Mouse (Mus musculus) liver, adult 2 months (tissue): ENCODE results near the gene Fig4. TPM values are rescaled to one million over a fixed set of nuclear protein-coding genes. Genes with fewer than 3 reads are reported as not detected.

ENCODE experiments used
- DNase-seq: peaks from one replicate; pipeline ENCODE4 v3.0.0-alpha.2; 2011; ENCODE audit warnings: low read depth, low spot score; ENCODE audit errors: extremely low read depth
- H3K27ac ChIP-seq: fragments of 200-500 bp; replicated peaks from 2 replicates; pipeline ENCODE4 v1.5.1; 2012; ENCODE audit warnings: low read depth, mild to moderate bottlenecking, control low read depth, inconsistent platforms, low read length; ENCODE audit not compliant: insufficient read depth
- H3K27me3 ChIP-seq: fragments of 200-500 bp; 2 replicates; pipeline ENCODE4 v1.6.1; 2012; ENCODE audit warnings: mild to moderate bottlenecking, moderate library complexity, low read length, inconsistent platforms; ENCODE audit not compliant: control insufficient read depth, insufficient read depth
- H3K36me3 ChIP-seq: fragments of 200-500 bp; 2 replicates; pipeline ENCODE4 v1.6.1; 2012; ENCODE audit warnings: low read length, inconsistent platforms; ENCODE audit not compliant: control insufficient read depth, insufficient read depth
- H3K4me1 ChIP-seq: fragments of 200-500 bp; 2 replicates; pipeline ENCODE4 v1.6.1; 2011; ENCODE audit warnings: low read length; ENCODE audit not compliant: control insufficient read depth, insufficient read depth
- H3K4me3 ChIP-seq: fragments of 200-500 bp; 2 replicates; pipeline ENCODE4 v1.5.1; 2011; ENCODE audit warnings: low read depth, mild to moderate bottlenecking, control low read depth, low read length, moderate library complexity; ENCODE audit not compliant: insufficient read depth
- H3K79me2 ChIP-seq: fragments of 200-500 bp; 2 replicates; pipeline ENCODE4 v1.6.1; 2012; ENCODE audit warnings: inconsistent platforms, mild to moderate bottlenecking, low read length, moderate library complexity; ENCODE audit not compliant: control insufficient read depth, insufficient read depth
- H3K9ac ChIP-seq: fragments of 200-500 bp; 2 replicates; pipeline ENCODE4 v1.6.1; 2012; ENCODE audit warnings: low read depth, mild to moderate bottlenecking, control low read depth, inconsistent platforms, low read length
- CTCF ChIP-seq: fragments of 200-500 bp; IDR thresholded peaks from 2 replicates; pipeline ENCODE4 v1.5.1; 2011; ENCODE audit warnings: low read depth, low read length, control low read depth
- POLR2A ChIP-seq: fragments of 200-500 bp; IDR thresholded peaks from 2 replicates; pipeline ENCODE4 v1.6.1; 2011; ENCODE audit warnings: low read length, control low read depth; ENCODE audit not compliant: insufficient read depth; ENCODE audit errors: extremely low read depth
- WGBS: fragments of 180-500 bp; shearing (Covaris S2); methylation state at CpG from one replicate; pipeline ENCODE4 v1.1.7; 2018; 5-methylcytosine and 5-hydroxymethylcytosine counted together
- polyA plus RNA-seq: library from polyadenylated mRNA; depleted of rRNA; stranded (reverse); fragments of >200 nt; gene quantifications from 2 replicates; pipeline ENCODE4 v1.2.3, GENCODE M21; 2012
- total RNA-seq: library from RNA; depleted of rRNA; stranded (reverse); fragments of >200 nt; gene quantifications from 2 replicates; pipeline ENCODE4 v1.2.3, GENCODE M21; 2014

Fig4 gene
- total and polyA plus RNA-seq, 2 experiments: 5.1 to 12.9 TPM

- H3K4me1 ChIP-seq: no peaks in the 10 kb centered on the region
- H3K27me3 ChIP-seq: no peaks in the 10 kb centered on the region
- no peaks in the 10 kb centered on the region for H3K36me3 ChIP-seq
- H3K79me2 ChIP-seq: no peaks in the 10 kb centered on the region
- no peak for TF ChIP-seq POLR2A
- no peak for TF ChIP-seq CTCF
- 85% methylated on average over 2 of the region's 2 CpGs for WGBS
- DNase-seq: no peak
- no peak overlapping the region for H3K27ac ChIP-seq
- H3K9ac ChIP-seq: no peak overlapping the region
- no peak overlapping the region for H3K4me3 ChIP-seq
Measured at GRCm38 (mm10) chr10:41205647-41206046, 97.4 kb downstream of the Fig4 start.

- H3K4me1 ChIP-seq: no peaks in the 10 kb centered on the region
Measured at GRCm38 (mm10) chr10:41204637-41205315, 98.3 kb downstream of the Fig4 start.

GRCm38 (mm10) chr10:41204191-41204590 lies 98.9 kb downstream of the Fig4 start:
- 50% methylated on average over 5 of the region's 5 CpGs for WGBS
- H3K4me1 ChIP-seq: no peaks in the 10 kb centered on the region

More at GRCm38 (mm10) chr10:41204637-41205315, 98.3 kb downstream of the Fig4 start:
- H3K4me3 ChIP-seq: no peak overlapping the region
- H3K27ac ChIP-seq: no peak overlapping the region
- no peaks in the 10 kb centered on the region for H3K79me2 ChIP-seq
- DNase-seq: no peak
- H3K9ac ChIP-seq: no peak overlapping the region
- no peaks in the 10 kb centered on the region for H3K36me3 ChIP-seq
- H3K27me3 ChIP-seq: no peaks in the 10 kb centered on the region
- TF ChIP-seq CTCF (no peak), POLR2A (no peak)
- WGBS: 73% methylated on average over 11 of the region's 11 CpGs

GRCm38 (mm10) chr10:41198719-41199118 lies 104.3 kb downstream of the Fig4 start:
- Histone ChIP-seq H3K4me3 (no peak overlapping the region), H3K36me3 (no peaks in the 10 kb centered on the region), H3K4me1 (no peaks in the 10 kb centered on the region), H3K79me2 (no peaks in the 10 kb centered on the region), H3K9ac (no peak overlapping the region), H3K27ac (no peak overlapping the region), H3K27me3 (no peaks in the 10 kb centered on the region)
- TF ChIP-seq POLR2A (no peak), CTCF (no peak)
- whole genome bisulfite sequencing: 97% methylated on average over 6 of the region's 6 CpGs
- DNase-seq: no peak

More at GRCm38 (mm10) chr10:41204191-41204590, 98.9 kb downstream of the Fig4 start:
- no peak for DNase-seq
- TF ChIP-seq POLR2A (no peak), CTCF (no peak)
- H3K36me3 ChIP-seq: no peaks in the 10 kb centered on the region
- H3K4me3 ChIP-seq: no peak overlapping the region
- no peak overlapping the region for H3K27ac ChIP-seq
- no peaks in the 10 kb centered on the region for H3K79me2 ChIP-seq
- H3K9ac ChIP-seq: no peak overlapping the region
- no peaks in the 10 kb centered on the region for H3K27me3 ChIP-seq

GRCm38 (mm10) chr10:41197788-41198187 lies 105.3 kb downstream of the Fig4 start:
- no peak for TF ChIP-seq POLR2A
- TF ChIP-seq CTCF: no peak
- Histone ChIP-seq H3K4me1 (no peaks in the 10 kb centered on the region), H3K79me2 (no peaks in the 10 kb centered on the region), H3K27ac (no peak overlapping the region), H3K9ac (no peak overlapping the region), H3K27me3 (no peaks in the 10 kb centered on the region), H3K36me3 (no peaks in the 10 kb centered on the region), H3K4me3 (no peak overlapping the region)
- WGBS: 96% methylated on average over 5 of the region's 5 CpGs
- DNase-seq: no peak

GRCm38 (mm10) chr10:41196295-41196694 lies 106.8 kb downstream of the Fig4 start:
- Histone ChIP-seq H3K4me3 (no peak overlapping the region), H3K4me1 (no peaks in the 10 kb centered on the region), H3K36me3 (no peaks in the 10 kb centered on the region), H3K9ac (no peak overlapping the region), H3K79me2 (no peaks in the 10 kb centered on the region), H3K27ac (no peak overlapping the region), H3K27me3 (no peaks in the 10 kb centered on the region)
- no peak for TF ChIP-seq POLR2A
- TF ChIP-seq CTCF: no peak
- WGBS: 88% methylated on average over 4 of the region's 4 CpGs
- no peak for DNase-seq
